Mouse (Mus musculus) ES-Bruce4 (cell line): ENCODE measurements around the gene Apbb2.

Experiments used
- CTCF ChIP-seq: IDR thresholded peaks from one replicate; pipeline ENCODE4 v1.8.1; 2011; ENCODE audit warnings: low read depth, low read length
- EP300 ChIP-seq: IDR thresholded peaks from 2 replicates; pipeline ENCODE4 v1.6.1; 2011; ENCODE audit warnings: low read depth, low read length; ENCODE audit not compliant: insufficient read depth
- POLR2A ChIP-seq: IDR thresholded peaks from one replicate; pipeline ENCODE4 v1.8.1; 2011; ENCODE audit warnings: low read length; ENCODE audit not compliant: insufficient read depth

GRCm38 (mm10) chr5:66280742-66281141 is 337.8 kb downstream of the Apbb2 start:
- TF ChIP-seq POLR2A (no peak), CTCF (no peak), EP300 (no peak)
